Mouse (Mus musculus): ENCODE results near the gene Npepps.
"Not testable (repeated sequence)": the region's sequence is repeated elsewhere in the genome, so short reads cannot be mapped to it uniquely, and the experiment has no call there.

Npepps gene

GRCm38 (mm10) chr11:97280216-97280861, at the start of gene Npepps:
TSS of gene Npepps (minus strand) at chr11:97280638.
- DNase-seq (ENCODE audit: inconsistent ontology term): peak; percentile 84

DNA sequence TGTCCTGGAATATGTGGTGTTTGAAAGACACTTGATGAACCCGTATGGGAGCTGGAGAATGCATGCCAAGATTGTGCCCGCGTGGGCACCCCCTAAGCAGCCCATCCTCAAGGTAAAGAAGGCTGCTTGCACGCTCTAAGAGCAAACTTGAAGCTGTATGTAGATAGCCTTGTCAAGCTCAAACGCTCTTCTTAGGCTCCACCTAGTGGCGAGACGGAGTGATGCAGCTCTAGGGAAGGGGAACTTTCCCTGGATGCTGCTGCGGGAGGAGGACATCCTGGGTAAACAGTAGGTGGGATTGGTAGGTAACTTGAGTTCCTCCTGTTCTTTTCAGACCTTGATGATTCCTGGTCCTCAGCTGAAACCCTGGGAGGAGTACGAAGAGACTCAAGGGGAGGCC, 47.7 kb upstream of the Npepps start:
- DNase-seq (ENCODE audit: inconsistent ontology term): peak; percentile 47

GRCm38 (mm10) chr11:97325224-97325623, 44.8 kb upstream of the Npepps start:
- DNase-seq (ENCODE audit: inconsistent ontology term): no peak

DNA sequence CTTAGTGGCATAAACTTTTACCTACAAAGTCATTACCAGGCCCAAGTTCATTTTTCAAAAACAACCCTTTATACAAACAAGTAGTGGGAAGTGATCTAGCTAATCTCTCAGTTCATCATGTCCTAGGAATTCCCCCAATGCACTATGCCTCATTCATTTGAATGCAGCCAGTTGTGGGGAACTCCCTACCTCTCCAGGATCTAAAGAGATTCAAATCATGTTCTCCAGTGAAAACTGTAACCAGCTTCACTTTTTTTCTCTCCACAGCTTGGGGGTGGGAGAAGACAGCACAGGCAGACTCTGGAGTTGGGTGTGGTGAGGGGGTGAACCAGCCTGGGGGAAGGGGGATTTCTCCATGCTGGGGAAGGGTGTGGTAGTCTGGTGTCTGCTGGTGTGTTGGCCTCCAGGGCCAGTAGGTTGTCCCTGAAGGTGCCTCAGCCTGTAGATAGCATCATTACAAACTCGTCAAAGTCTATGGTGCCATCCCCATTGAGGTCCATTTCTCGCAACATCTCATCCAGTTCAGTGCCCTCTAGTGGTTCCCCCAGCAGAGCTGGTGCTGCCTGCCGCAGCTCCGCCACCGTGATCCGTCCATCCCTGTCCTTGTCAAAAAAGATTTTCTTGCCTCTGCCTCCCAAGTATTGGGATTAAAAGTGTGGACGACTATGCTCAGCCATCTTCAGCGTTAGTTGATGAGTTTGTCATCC, 41.6 kb upstream of the Npepps start:
- not testable (repeated sequence) for DNase-seq (ENCODE audit: inconsistent ontology term)

- DNase-seq (ENCODE audit: inconsistent ontology term): no peak
Measured at GRCm38 (mm10) chr11:97321197-97321596, 40.8 kb upstream of the Npepps start.

GRCm38 (mm10) chr11:97315504-97316503, 35.4 kb upstream of the Npepps start, which contains the start of gene Mrpl45:
TSS of gene Mrpl45 (plus strand) at chr11:97315716.
- peak; percentile 99 for DNase-seq (ENCODE audit: inconsistent ontology term)

DNA sequence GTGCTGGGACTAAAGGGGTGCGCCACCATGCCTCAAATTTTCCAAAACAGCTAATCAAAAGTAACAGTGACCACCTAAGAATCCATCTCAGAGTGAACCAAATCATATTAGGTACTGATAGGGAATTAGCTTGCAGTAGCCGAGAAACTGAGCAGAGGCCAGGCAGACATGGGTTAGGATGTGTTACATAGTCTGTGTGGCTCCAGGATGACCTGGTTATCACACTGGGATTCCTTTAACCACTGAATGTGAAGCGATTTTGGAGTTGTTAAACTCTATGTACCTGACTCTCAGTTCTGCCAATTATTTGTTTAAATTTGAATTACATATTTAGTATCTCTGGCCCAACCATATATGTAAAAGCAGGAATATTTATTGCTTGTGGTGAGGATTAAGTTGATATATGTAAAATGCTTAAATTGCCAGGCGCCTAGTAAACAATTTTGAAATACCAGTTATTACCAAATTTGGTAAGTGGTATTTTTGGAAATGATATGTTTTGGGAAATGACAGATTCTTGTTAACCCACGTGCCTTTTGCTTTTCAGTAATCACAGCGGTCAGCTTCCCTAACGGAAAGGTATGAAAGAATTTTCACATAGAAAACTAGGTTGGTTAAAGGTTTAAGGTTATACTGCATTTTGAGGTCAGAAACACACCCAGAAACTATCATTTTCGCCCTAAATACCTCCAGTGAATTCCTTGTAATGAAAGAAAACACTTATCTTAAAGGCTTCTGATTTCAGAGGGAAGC, 34.5 kb upstream of the Npepps start:
- no peak for DNase-seq (ENCODE audit: inconsistent ontology term)

DNA sequence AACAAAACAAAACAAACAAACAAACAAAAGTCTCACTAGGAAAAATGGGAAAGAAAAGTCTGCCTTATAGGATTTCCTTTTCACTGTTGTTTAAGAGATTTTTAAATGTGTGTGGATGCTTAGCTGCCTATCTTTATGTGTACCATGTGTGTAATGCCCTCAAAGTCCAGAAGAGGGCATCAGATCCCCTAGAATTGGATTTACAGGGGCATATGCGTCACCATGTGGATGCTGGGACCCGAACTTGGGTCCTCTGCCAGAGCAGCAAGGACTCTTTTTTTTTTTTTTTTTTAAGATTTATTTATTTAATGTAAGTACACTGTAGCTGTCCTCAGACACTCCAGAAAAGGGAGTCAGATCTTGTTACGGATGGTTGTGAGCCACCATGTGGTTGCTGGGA, 33.7 kb upstream of the Npepps start:
- no peak for DNase-seq (ENCODE audit: inconsistent ontology term)

- DNase-seq (ENCODE audit: inconsistent ontology term): not testable (repeated sequence)
Measured at GRCm38 (mm10) chr11:97312871-97313270, 32.4 kb upstream of the Npepps start.

DNA sequence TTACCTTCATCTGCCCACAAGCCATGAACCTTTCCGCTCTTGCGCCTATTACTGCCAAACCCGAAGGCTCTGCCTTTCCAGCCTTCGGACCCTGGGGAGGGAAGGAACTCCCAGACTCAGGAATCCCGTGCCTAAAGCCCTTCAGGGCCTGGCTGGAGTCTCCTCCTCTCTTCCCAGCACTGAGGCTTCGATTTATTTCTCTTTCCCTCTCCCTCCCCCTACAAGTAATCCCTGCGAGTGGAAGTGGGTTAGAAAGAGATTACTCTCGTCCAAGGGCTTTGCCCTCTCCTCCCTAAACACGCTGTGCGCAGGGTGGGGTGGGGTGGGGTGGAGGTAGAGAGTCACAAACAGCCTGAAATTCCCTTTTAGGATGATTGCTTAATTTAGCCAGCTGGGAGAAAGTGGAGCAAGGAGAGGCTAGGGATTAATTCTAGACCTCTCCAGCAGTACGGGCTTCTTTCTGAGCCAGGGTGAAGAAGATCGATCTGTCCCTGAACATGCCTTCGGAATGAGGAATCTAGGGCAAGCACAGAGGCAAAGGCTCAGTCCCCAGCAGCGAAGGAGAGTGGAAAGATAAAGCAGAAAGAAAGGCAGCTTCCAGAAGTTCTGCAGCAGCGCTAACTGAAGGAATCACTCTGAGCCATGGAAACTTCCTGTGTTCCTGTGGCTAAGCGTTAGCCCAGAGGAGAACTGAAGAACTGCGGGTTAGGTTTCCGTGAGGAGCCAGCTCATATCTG, 30.6 kb upstream of the Npepps start:
- peak; percentile 42 for DNase-seq (ENCODE audit: inconsistent ontology term)

- peak; percentile 89 for DNase-seq (ENCODE audit: inconsistent ontology term)
Measured at GRCm38 (mm10) chr11:97309911-97310571, 29.6 kb upstream of the Npepps start.

GRCm38 (mm10) chr11:97309451-97309836, 29.0 kb upstream of the Npepps start:
- peak; percentile 98 for DNase-seq (ENCODE audit: inconsistent ontology term)

- DNase-seq (ENCODE audit: inconsistent ontology term): peak; percentile 62
Measured at GRCm38 (mm10) chr11:97308806-97309450, 28.5 kb upstream of the Npepps start.

- DNase-seq (ENCODE audit: inconsistent ontology term): no peak
Measured at GRCm38 (mm10) chr11:97307294-97308069, 27.0 kb upstream of the Npepps start.

- DNase-seq (ENCODE audit: inconsistent ontology term): no peak
Measured at GRCm38 (mm10) chr11:97304631-97305030, 24.2 kb upstream of the Npepps start.

DNA sequence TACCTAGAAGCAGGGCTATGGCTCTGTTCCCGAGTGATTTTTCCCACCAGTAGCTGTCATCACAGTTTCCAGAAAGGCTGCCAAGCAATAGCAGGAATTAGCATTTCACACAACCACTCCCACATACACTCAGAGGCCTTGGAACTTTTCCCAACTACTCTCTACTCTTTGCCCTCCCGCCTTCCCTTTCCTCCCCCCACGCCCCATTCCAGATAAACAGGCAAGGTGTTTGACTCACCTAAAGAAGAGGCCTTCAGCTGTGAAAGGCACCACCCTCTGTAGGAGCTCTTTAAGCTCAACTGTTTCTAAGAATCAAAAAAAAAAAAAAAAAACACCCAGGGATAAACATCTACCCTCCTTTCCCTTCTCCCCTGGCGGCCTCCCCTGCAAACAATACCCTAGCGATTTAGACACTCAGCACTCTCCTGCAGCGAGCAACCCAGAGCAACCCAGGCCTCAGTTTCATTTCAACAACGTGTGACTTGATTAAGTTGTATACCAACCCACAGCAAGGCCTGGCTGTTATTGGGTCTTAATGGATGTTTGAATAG, 21.9 kb upstream of the Npepps start:
- DNase-seq (ENCODE audit: inconsistent ontology term): peak; percentile 83

DNA sequence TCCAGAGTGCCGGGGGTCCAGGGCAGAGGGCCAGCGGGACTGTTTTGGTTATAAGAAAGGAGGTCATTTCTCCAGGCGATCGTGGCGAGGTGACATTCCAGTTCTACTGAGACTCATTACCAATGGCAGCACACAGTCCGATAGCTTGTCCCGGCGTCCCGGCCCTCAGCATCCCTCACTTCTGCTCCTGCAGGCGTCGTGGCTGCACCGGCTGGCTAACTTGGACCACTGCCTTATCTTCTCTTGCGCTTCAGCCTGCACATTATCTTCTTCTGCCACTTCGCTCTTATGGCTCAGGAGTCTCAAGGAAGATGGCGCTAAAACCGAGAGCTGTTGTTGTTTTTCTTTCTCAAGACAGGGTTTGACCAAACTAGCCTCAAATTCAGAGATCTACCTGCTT, 21.0 kb upstream of the Npepps start:
- DNase-seq (ENCODE audit: inconsistent ontology term): no peak

DNA sequence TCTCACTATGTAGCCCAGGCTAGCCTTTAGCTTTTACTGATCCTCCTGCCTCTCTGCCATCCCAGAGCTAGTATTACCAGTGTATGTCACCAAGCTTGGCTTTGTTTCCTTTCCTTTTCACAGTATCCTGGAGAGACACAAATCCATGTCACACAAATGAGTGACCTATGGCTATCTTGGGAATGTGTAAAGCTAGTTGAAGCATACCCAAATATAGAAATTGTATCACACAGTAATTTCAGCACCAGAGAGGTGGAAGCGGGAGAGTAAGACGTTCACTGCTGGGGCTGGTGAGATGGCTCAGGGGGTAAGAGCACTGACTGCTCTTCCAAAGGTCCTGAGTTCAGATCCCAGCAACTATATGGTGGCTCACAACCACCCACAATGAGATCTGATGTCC, 19.5 kb upstream of the Npepps start:
- no peak for DNase-seq (ENCODE audit: inconsistent ontology term)

- DNase-seq (ENCODE audit: inconsistent ontology term): no peak
Measured at GRCm38 (mm10) chr11:97296542-97296941, 16.1 kb upstream of the Npepps start.
